Mouse (Mus musculus): ENCODE measurements around the gene Map2k3.
"Not testable (repeated sequence)": the region's sequence is repeated elsewhere in the genome, so short reads cannot be mapped to it uniquely, and the experiment has no call there.

The Map2k3 gene

GRCm38 (mm10) chr11:60931869-60932481 lies at the start of gene Map2k3:
Map2k3 (plus strand) TSS chr11:60932033.
- peak; percentile 94 for DNase-seq (ENCODE audit: low read depth)

- no peak for DNase-seq (ENCODE audit: low read depth)
These were observed 49.4 kb upstream of the Map2k3 start for GRCm38 (mm10) chr11:60882386-60882785.

GRCm38 (mm10) chr11:60886986-60887385 lies 44.8 kb upstream of the Map2k3 start:
- DNase-seq (ENCODE audit: low read depth): not testable (repeated sequence)

GRCm38 (mm10) chr11:60889861-60890260 lies 42.0 kb upstream of the Map2k3 start:
- DNase-seq (ENCODE audit: low read depth): no peak

GRCm38 (mm10) chr11:60890286-60890685 lies 41.5 kb upstream of the Map2k3 start:
- DNase-seq (ENCODE audit: low read depth): no peak

GRCm38 (mm10) chr11:60890744-60891143 lies 41.1 kb upstream of the Map2k3 start:
- DNase-seq (ENCODE audit: low read depth): no peak

GRCm38 (mm10) chr11:60895915-60896314 lies 35.9 kb upstream of the Map2k3 start:
- DNase-seq (ENCODE audit: low read depth): no peak

GRCm38 (mm10) chr11:60902001-60902400 lies 29.8 kb upstream of the Map2k3 start:
- DNase-seq (ENCODE audit: low read depth): no peak

- no peak for DNase-seq (ENCODE audit: low read depth)
These were observed 29.3 kb upstream of the Map2k3 start for GRCm38 (mm10) chr11:60902486-60902885.

- no peak for DNase-seq (ENCODE audit: low read depth)
These were observed 28.2 kb upstream of the Map2k3 start for GRCm38 (mm10) chr11:60903661-60904061.

GRCm38 (mm10) chr11:60905407-60906120 lies 26.3 kb upstream of the Map2k3 start:
- no peak for DNase-seq (ENCODE audit: low read depth)

- DNase-seq (ENCODE audit: low read depth): no peak
These were observed 25.4 kb upstream of the Map2k3 start for GRCm38 (mm10) chr11:60906449-60906848.

- DNase-seq (ENCODE audit: low read depth): no peak
These were observed 23.8 kb upstream of the Map2k3 start for GRCm38 (mm10) chr11:60908073-60908472.

- DNase-seq (ENCODE audit: low read depth): no peak
These were observed 22.2 kb upstream of the Map2k3 start for GRCm38 (mm10) chr11:60909626-60910025.

- DNase-seq (ENCODE audit: low read depth): peak; percentile 36
These were observed 19.3 kb upstream of the Map2k3 start for GRCm38 (mm10) chr11:60912525-60912973.

GRCm38 (mm10) chr11:60913301-60914196 lies 18.3 kb upstream of the Map2k3 start:
- DNase-seq (ENCODE audit: low read depth): peak; percentile 90

- DNase-seq (ENCODE audit: low read depth): no peak
These were observed 17.3 kb upstream of the Map2k3 start, which contains the start of gene Natd1 for GRCm38 (mm10) chr11:60914491-60914890. Natd1 (minus strand) TSS chr11:60914750.

- DNase-seq (ENCODE audit: low read depth): no peak
These were observed 16.6 kb upstream of the Map2k3 start for GRCm38 (mm10) chr11:60915201-60915600.

- DNase-seq (ENCODE audit: low read depth): no peak
These were observed 11.8 kb upstream of the Map2k3 start for GRCm38 (mm10) chr11:60920021-60920420.

- DNase-seq (ENCODE audit: low read depth): no peak
These were observed 9.6 kb upstream of the Map2k3 start for GRCm38 (mm10) chr11:60922195-60922594.

GRCm38 (mm10) chr11:60922964-60923363 lies 8.9 kb upstream of the Map2k3 start:
- no peak for DNase-seq (ENCODE audit: low read depth)

GRCm38 (mm10) chr11:60924498-60924897 lies 7.3 kb upstream of the Map2k3 start:
- DNase-seq (ENCODE audit: low read depth): no peak
